Mouse (Mus musculus) heart, adult 2 months (tissue): ENCODE results near the gene Hmbs.

Source experiments
- CTCF ChIP-seq: fragments of 200-600 bp; IDR thresholded peaks from 2 replicates; pipeline ENCODE4 v1.8.1; 2022; ENCODE audit warnings: antibody characterized with exemption, mild to moderate bottlenecking, moderate library complexity
- POLR2A ChIP-seq: fragments of 200-500 bp; IDR thresholded peaks from 2 replicates; pipeline ENCODE4 v1.6.1; 2011; ENCODE audit warnings: mild to moderate bottlenecking, low read depth, low read length, control low read depth; ENCODE audit not compliant: insufficient read depth

GRCm38 (mm10) chr9:44313476-44314256 is 30.4 kb downstream of the Hmbs start:
- TF ChIP-seq POLR2A (no peak), CTCF (no peak)
